ENCODE assay signal across 9 mouse cellular contexts in the genomic region with DNA sequence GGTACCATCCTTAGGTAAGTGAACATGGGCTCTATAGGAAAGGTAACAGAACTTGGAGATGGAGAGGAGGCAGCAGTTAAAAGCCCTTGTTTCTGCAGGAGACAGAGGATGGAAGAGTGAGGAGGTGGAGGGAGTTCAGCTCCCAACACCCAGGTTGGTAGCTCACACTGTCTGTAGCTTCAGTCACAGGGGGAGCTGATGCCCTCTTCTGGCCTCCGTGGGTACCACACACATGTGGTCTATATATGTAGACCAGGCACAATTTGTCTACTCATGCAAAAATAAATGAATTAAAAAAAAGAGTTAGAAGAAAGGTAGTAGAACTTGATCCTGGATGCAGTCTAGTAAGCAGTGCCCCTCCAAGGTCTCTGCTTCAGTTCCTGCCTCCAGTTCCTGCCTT.
DNase-seq lines count a peak whose midpoint lies in the region; ATAC-seq and TF ChIP-seq lines count a peak whose summit lies in the region.
"Had no signal": no experiment of that assay in that cellular context is flagged by ENCODE, and none has a peak within 500 bp of the region (broad histone marks: within the 10 kb centered on the region; RNA-seq: fewer than 3 reads in every experiment).

No protein-coding gene starts in this region.

- 63% methylated on average over 1 of the region's 1 CpGs for whole genome bisulfite sequencing in lung, adult 2 months

- no peak overlapping the region for H3K4me3 ChIP-seq in lung, adult 2 months (replicated peaks; ENCODE audit: extremely low read depth, low read depth, low read length)
- H3K4me3 ChIP-seq: erythroblast, embryonic 14.5 days had no signal

- TF ChIP-seq POLR2A in lung, adult 2 months (IDR thresholded peaks at IDR 0.05; ENCODE audit: borderline replicate concordance, extremely low read depth, low read depth, low read length) = no peak

- 0 out of 2 replicates have a peak, but pooled peaks have one; percentile 24 for TF ChIP-seq CTCF in lung, adult 2 months (IDR thresholded peaks at IDR 0.05; ENCODE audit: insufficient read depth, low read length)

- peak; percentile 32 for DNase-seq in CD4-positive, CD25-positive, alpha-beta regulatory T cell, adult 2 months (ENCODE audit: low read depth, low spot score)
- DNase-seq in lung, adult 2 months = no peak
- DNase-seq in lung, postnatal 14 days = no peak
- peak; percentile 3 for DNase-seq in c-Kit-positive CD71-positive TER-119-positive erythroid progenitor cells, embryonic 14.5 days (ENCODE audit: low spot score)
- peak; percentile 38 for DNase-seq in thymus, postnatal 14 days
- no peak for DNase-seq in frontal cortex, postnatal 36 days (ENCODE audit: low spot score in 2 of 2)
- no peak for DNase-seq in layer of hippocampus, adult 11-12 months (ENCODE audit: low spot score)

- no peaks in the 10 kb centered on the region for H3K4me1 ChIP-seq in lung, adult 2 months (ENCODE audit: control insufficient read depth, insufficient read depth, low read length)

- ATAC-seq in CD4-positive, CD25-positive, alpha-beta regulatory T cell, adult 4 months = no peak

Comparison
In these comparisons a context has a peak if more than half of its experiments do, and no peak if none do; other contexts are left out.
1. DNase-seq: peak in CD4-positive, CD25-positive, alpha-beta regulatory T cell, adult 2 months (single experiment), c-Kit-positive CD71-positive TER-119-positive erythroid progenitor cells, embryonic 14.5 days (single experiment) and thymus, postnatal 14 days (single experiment); none in lung, adult 2 months (single experiment), lung, postnatal 14 days (single experiment), frontal cortex, postnatal 36 days (0 of 2) and layer of hippocampus, adult 11-12 months (single experiment).